Mouse (Mus musculus) heart, embryonic 14.5 days (tissue): ENCODE results near the gene Zfp30. TPM values are rescaled to one million over a fixed set of nuclear protein-coding genes. Genes with fewer than 3 reads are reported as not detected.

Source experiments
- ATAC-seq: fragments of 200-750 bp; cut with Nextera tagmentation; 2 replicates; pipeline ENCODE4 v1.8.0; 2017; ENCODE audit warnings: low read depth, moderate TSS enrichment; ENCODE audit not compliant: insufficient number of reproducible peaks, insufficient read depth, low FRiP score
- H3K27ac ChIP-seq, 2 experiments: fragments of 200-500 bp in 1 of 2; fragments of 300-500 bp in 1 of 2; sonication (generic) in 1 of 2; replicated peaks in 1 of 2; 2 replicates each; pipeline ENCODE4 v1.5.1; 2012 to 2014; ENCODE audit warnings: low read depth in 2 of 2, low read length in 2 of 2, control low read depth in 1 of 2, mild to moderate bottlenecking in 1 of 2, mixed read lengths in 1 of 2; ENCODE audit not compliant: control insufficient read depth in 1 of 2, insufficient read depth in 1 of 2
- H3K27me3 ChIP-seq: fragments of 300-500 bp; sonication (generic); 2 replicates; pipeline ENCODE4 v1.6.1; 2014; ENCODE audit warnings: mild to moderate bottlenecking, low read length, control low read depth; ENCODE audit not compliant: control insufficient read depth, insufficient read depth
- H3K36me3 ChIP-seq: fragments of 300-500 bp; sonication (generic); 2 replicates; pipeline ENCODE4 v1.6.1; 2014; ENCODE audit warnings: mild to moderate bottlenecking, control low read depth, low read length, mixed read lengths; ENCODE audit not compliant: control insufficient read depth, insufficient read depth
- H3K4me1 ChIP-seq, 2 experiments: fragments of 200-500 bp in 1 of 2; fragments of 300-500 bp in 1 of 2; sonication (generic) in 1 of 2; 2 replicates each; pipeline ENCODE4 v1.6.1; 2012 to 2014; ENCODE audit warnings: low read length in 2 of 2, control low read depth in 1 of 2, mixed read lengths in 1 of 2; ENCODE audit not compliant: control insufficient read depth in 2 of 2, insufficient read depth in 2 of 2
- H3K4me2 ChIP-seq: fragments of 300-500 bp; sonication (generic); 2 replicates; pipeline ENCODE4 v1.6.1; 2014; ENCODE audit warnings: mild to moderate bottlenecking, low read length
- H3K4me3 ChIP-seq, 2 experiments: fragments of 200-500 bp in 1 of 2; fragments of 300-500 bp in 1 of 2; sonication (generic) in 1 of 2; 2 replicates each; pipeline ENCODE4 v1.5.1; 2012 to 2014; ENCODE audit warnings: low read length in 2 of 2, mild to moderate bottlenecking in 2 of 2, control low read depth in 1 of 2, low read depth in 1 of 2, moderate library complexity in 1 of 2; ENCODE audit not compliant: control insufficient read depth in 1 of 2, insufficient read depth in 1 of 2
- H3K9ac ChIP-seq: fragments of 300-500 bp; sonication (generic); 2 replicates; pipeline ENCODE4 v1.6.1; 2014; ENCODE audit warnings: mild to moderate bottlenecking, low read length
- H3K9me3 ChIP-seq: fragments of 300-500 bp; sonication (generic); 2 replicates; pipeline ENCODE4 v1.6.1; 2016; ENCODE audit warnings: low read length, control low read depth; ENCODE audit not compliant: control insufficient read depth
- WGBS: fragments of 180-500 bp; shearing (Covaris S2); extraction: QIAGEN DNeasy Blood & Tissue Kit; methylation state at CpG from one replicate; pipeline ENCODE4 v1.1.7; 2014; 5-methylcytosine and 5-hydroxymethylcytosine counted together
- microRNA counts: library from miRNA; unstranded; fragments of <30 nt; microRNA quantifications from one replicate; lab custom pipeline; 2016
- microRNA-seq: library from miRNA; unstranded; fragments of <30 nt; microRNA quantifications from one replicate; pipeline ENCODE4, GENCODE M21; 2016
- polyA plus RNA-seq: library from polyadenylated mRNA; unstranded; fragments of >200 nt; fragmentation: Nextera tagmentation; extraction: Ambion mirVana; gene quantifications from 2 replicates; pipeline ENCODE4 v1.2.1, GENCODE M21; 2014

Zfp30 gene
- polyA plus RNA-seq, 1 experiment from 2014 or later: 6.5 TPM

- no peak overlapping the region for H3K9ac ChIP-seq
- no peaks in the 10 kb centered on the region; a peak in 1 of 4 replicates for H3K4me1 ChIP-seq
- no peak for ATAC-seq
- H3K36me3 ChIP-seq: peaks cover 15% of the 10 kb centered on the region; the same call in 1 of the 2 replicates
- no peak overlapping the region for H3K4me2 ChIP-seq
- 90% methylated on average over 1 of the region's 1 CpGs for WGBS
- 0 out of 2 replicates have a peak, but pooled peaks cover 3% of the 10 kb centered on the region for H3K9me3 ChIP-seq
- no peaks in the 10 kb centered on the region for H3K27me3 ChIP-seq
- H3K4me3 ChIP-seq: no peak overlapping the region
- no peak overlapping the region for H3K27ac ChIP-seq
Measured at GRCm38 (mm10) chr7:29836816-29837215, 53.0 kb downstream of the Zfp30 start.

DNA sequence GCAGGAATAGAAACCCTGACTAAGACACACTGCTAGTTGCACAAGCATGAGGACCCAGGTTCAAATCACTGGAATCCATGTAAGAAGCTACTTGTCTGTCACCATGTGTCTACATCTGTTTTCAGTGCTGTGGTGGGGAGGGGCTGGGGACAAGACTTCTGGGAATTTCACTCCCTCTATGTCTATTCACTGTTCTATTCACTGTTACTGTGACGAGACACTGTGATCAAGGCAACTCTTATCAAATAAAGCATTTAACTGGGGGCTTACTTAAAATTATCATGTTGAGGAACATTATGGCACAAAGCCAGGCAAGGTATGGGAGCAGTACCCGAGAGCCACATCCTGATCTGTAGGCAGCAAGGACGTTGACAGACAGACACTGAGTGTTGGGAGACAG, 55.5 kb downstream of the Zfp30 start:
- H3K9me3 ChIP-seq: 0 out of 2 replicates have a peak, but pooled peaks cover 3% of the 10 kb centered on the region
- H3K27ac ChIP-seq: no peak overlapping the region
- no peak overlapping the region for H3K9ac ChIP-seq
- H3K4me1 ChIP-seq: no peaks in the 10 kb centered on the region
- no peak overlapping the region for H3K4me3 ChIP-seq
- ATAC-seq: no peak
- WGBS: 65% methylated on average over 3 of the region's 3 CpGs
- no peaks in the 10 kb centered on the region for H3K27me3 ChIP-seq
- H3K4me2 ChIP-seq: no peak overlapping the region
- no peaks in the 10 kb centered on the region for H3K36me3 ChIP-seq

DNA sequence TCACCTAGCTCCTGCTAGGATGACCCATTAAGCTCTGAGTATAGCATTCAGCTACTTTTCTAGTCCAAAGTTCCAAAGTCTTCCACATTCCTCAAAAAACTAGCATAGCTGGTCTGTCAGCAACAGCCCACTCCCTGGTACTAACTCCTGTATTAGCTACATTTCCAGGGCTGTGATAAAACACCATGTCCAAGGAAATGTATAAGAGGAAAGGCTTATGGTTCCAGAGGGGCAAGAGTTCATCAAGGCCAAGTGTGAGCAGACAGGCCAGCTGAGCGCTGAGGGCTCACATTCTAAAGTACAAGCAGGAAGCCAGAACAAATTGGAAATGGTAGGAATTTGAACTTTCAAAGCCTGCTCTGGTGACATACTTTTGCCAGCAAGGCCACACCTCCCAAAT, 58.3 kb downstream of the Zfp30 start:
- H3K36me3 ChIP-seq: peaks cover 24% of the 10 kb centered on the region
- H3K9me3 ChIP-seq: no peaks in the 10 kb centered on the region
- no peak overlapping the region for H3K4me2 ChIP-seq
- H3K27ac ChIP-seq: no peak overlapping the region
- no peaks in the 10 kb centered on the region for H3K27me3 ChIP-seq
- no peak for ATAC-seq
- WGBS: 79% methylated on average over 1 of the region's 1 CpGs
- H3K4me1 ChIP-seq: no peaks in the 10 kb centered on the region
- H3K9ac ChIP-seq: no peak overlapping the region
- H3K4me3 ChIP-seq: no peak overlapping the region

MicroRNAs encoded within 50 kb of the gene (microRNA counts, 519-probe panel; counts per million panel counts)
- microRNA mmu-miR-1964 (lab: Ali Mortazavi, UCI): 322 counts per million, percentile 70 among the panel's probes with 10 or more counts

Small RNAs within 50 kb of the gene (microRNA-seq; reads per million reads assigned to microRNA genes)
- gene Mir1964: 1.7 reads per million

Other genes starting within 250 kb of the Zfp30 start
- gene Catsperg2, start 57.0 kb upstream of the Zfp30 start, polyA plus RNA-seq: not detected in 2 replicates
- gene Zfp84, start 15.4 kb upstream of the Zfp30 start, polyA plus RNA-seq: 9.4 and 10.0 TPM in 2 replicates
- gene Zfp790, start 32.1 kb downstream of the Zfp30 start, polyA plus RNA-seq: 10.4 and 12.0 TPM in 2 replicates
- 1.8 and 2.3 TPM in 2 replicates for gene Zfp940, start 69.7 kb downstream of the Zfp30 start, polyA plus RNA-seq
- gene Zfp420, start 76.0 kb downstream of the Zfp30 start, polyA plus RNA-seq: 3.8 and 4.0 TPM in 2 replicates
- gene Zfp27, start 122.6 kb downstream of the Zfp30 start, polyA plus RNA-seq: 8.7 and 9.2 TPM in 2 replicates
- 4.1 and 4.2 TPM in 2 replicates for gene Zfp383, start 124.2 kb downstream of the Zfp30 start, polyA plus RNA-seq
- gene Zfp74, start 170.1 kb downstream of the Zfp30 start, polyA plus RNA-seq: 8.0 and 8.6 TPM in 2 replicates
- 23.7 and 27.4 TPM in 2 replicates for gene Zfp568, start 200.0 kb downstream of the Zfp30 start, polyA plus RNA-seq